Mouse (Mus musculus): ENCODE measurements around the gene Tnfrsf1a. TPM values are rescaled to one million over a fixed set of nuclear protein-coding genes. Genes with fewer than 3 reads are reported as not detected.

Tnfrsf1a gene
- polyA plus RNA-seq, 1 experiment from 2014 or later, result 12.8 TPM

GRCm38 (mm10) chr6:125377582-125378451 is 28.7 kb downstream of the Tnfrsf1a start:
- no peak for ATAC-seq
- Histone ChIP-seq H3K36me3 (ENCODE audit: poor library complexity, severe bottlenecking) (no peaks in the 10 kb centered on the region), H3K27ac (no peak overlapping the region), H3K27me3 (peaks cover 59% of the 10 kb centered on the region), H3K9ac (no peak overlapping the region), H3K9me3 (replicated peaks) (no peaks in the 10 kb centered on the region), H3K4me3 (no peak overlapping the region), H3K4me1 (peaks cover 16% of the 10 kb centered on the region), H3K4me2 (no peak overlapping the region)
- 37% methylated on average over 16 of the region's 16 CpGs for WGBS

- no peak overlapping the region for H3K9ac ChIP-seq
- ATAC-seq, result no peak
- H3K36me3 ChIP-seq (ENCODE audit: poor library complexity, severe bottlenecking), result no peaks in the 10 kb centered on the region
- no peak overlapping the region for H3K4me3 ChIP-seq
- peaks cover 63% of the 10 kb centered on the region for H3K27me3 ChIP-seq
- H3K4me1 ChIP-seq, result peaks cover 16% of the 10 kb centered on the region
- H3K27ac ChIP-seq, result no peak overlapping the region
- WGBS, result 11% methylated on average over 6 of the region's 6 CpGs
- no peaks in the 10 kb centered on the region for H3K9me3 ChIP-seq (replicated peaks)
- no peak overlapping the region for H3K4me2 ChIP-seq
These were observed 29.5 kb downstream of the Tnfrsf1a start for GRCm38 (mm10) chr6:125378621-125379020.

GRCm38 (mm10) chr6:125379781-125380180 is 30.6 kb downstream of the Tnfrsf1a start:
- Histone ChIP-seq H3K36me3 (ENCODE audit: poor library complexity, severe bottlenecking) (no peaks in the 10 kb centered on the region), H3K9me3 (replicated peaks) (no peaks in the 10 kb centered on the region), H3K9ac (no peak overlapping the region), H3K4me1 (peaks cover 16% of the 10 kb centered on the region), H3K27ac (no peak overlapping the region), H3K27me3 (peaks cover 63% of the 10 kb centered on the region), H3K4me3 (peak overlapping the region; percentile 27; the same call in 1 of the 2 replicates), H3K4me2 (peak overlapping the region; percentile 58)
- no peak for ATAC-seq
- WGBS, result 2% methylated on average over 9 of the region's 9 CpGs

- Histone ChIP-seq H3K27me3 (peaks cover 63% of the 10 kb centered on the region), H3K4me1 (peaks cover 16% of the 10 kb centered on the region), H3K9ac (peak within 1 kb of the TSS; percentile 43; the same call in 1 of the 2 replicates), H3K36me3 (ENCODE audit: poor library complexity, severe bottlenecking) (no peaks in the 10 kb centered on the region), H3K4me2 (peak within 1 kb of the TSS; percentile 58), H3K4me3 (peak within 1 kb of the TSS; percentile 27), H3K9me3 (replicated peaks) (no peaks in the 10 kb centered on the region), H3K27ac (no peak within 1 kb of the TSS)
- ATAC-seq, result no peak
- 12% methylated on average over 30 of the region's 40 CpGs for WGBS
These were observed 31.5 kb downstream of the Tnfrsf1a start, which contains the start of gene Plekhg6 for GRCm38 (mm10) chr6:125380372-125381360. TSS of gene Plekhg6 (minus strand) at chr6:125380793.

GRCm38 (mm10) chr6:125382024-125382423 is 32.9 kb downstream of the Tnfrsf1a start:
- H3K27me3 ChIP-seq, result peaks cover 60% of the 10 kb centered on the region
- ATAC-seq, result no peak
- 82% methylated on average over 2 of the region's 2 CpGs for WGBS

GRCm38 (mm10) chr6:125385066-125385974 is 36.2 kb downstream of the Tnfrsf1a start:
- no peak for ATAC-seq
- no peak overlapping the region for H3K4me3 ChIP-seq
- H3K4me1 ChIP-seq, result peaks cover 3% of the 10 kb centered on the region
- no peak overlapping the region for H3K9ac ChIP-seq
- no peaks in the 10 kb centered on the region for H3K36me3 ChIP-seq (ENCODE audit: poor library complexity, severe bottlenecking)
- no peak overlapping the region for H3K4me2 ChIP-seq
- H3K27ac ChIP-seq, result no peak overlapping the region
- 63% methylated on average over 11 of the region's 11 CpGs for WGBS
- H3K27me3 ChIP-seq, result peaks cover 27% of the 10 kb centered on the region
- H3K9me3 ChIP-seq (replicated peaks), result no peaks in the 10 kb centered on the region

More at GRCm38 (mm10) chr6:125382024-125382423, 32.9 kb downstream of the Tnfrsf1a start:
- peaks cover 16% of the 10 kb centered on the region for H3K4me1 ChIP-seq
- no peak overlapping the region for H3K27ac ChIP-seq
- no peak overlapping the region for H3K4me3 ChIP-seq
- no peak overlapping the region for H3K4me2 ChIP-seq
- H3K36me3 ChIP-seq (ENCODE audit: poor library complexity, severe bottlenecking), result no peaks in the 10 kb centered on the region
- no peak overlapping the region for H3K9ac ChIP-seq
- no peaks in the 10 kb centered on the region for H3K9me3 ChIP-seq (replicated peaks)

- WGBS, result 84% methylated on average over 6 of the region's 6 CpGs
These were observed 36.9 kb downstream of the Tnfrsf1a start for GRCm38 (mm10) chr6:125386080-125386479.

GRCm38 (mm10) chr6:125389853-125390252 is 40.7 kb downstream of the Tnfrsf1a start:
- no peak overlapping the region for H3K4me2 ChIP-seq
- H3K4me1 ChIP-seq, result no peaks in the 10 kb centered on the region
- H3K36me3 ChIP-seq (ENCODE audit: poor library complexity, severe bottlenecking), result no peaks in the 10 kb centered on the region
- 83% methylated on average over 5 of the region's 5 CpGs for WGBS
- H3K9me3 ChIP-seq (replicated peaks), result no peaks in the 10 kb centered on the region
- H3K4me3 ChIP-seq, result no peak overlapping the region
- H3K9ac ChIP-seq, result no peak overlapping the region
- ATAC-seq, result no peak
- H3K27ac ChIP-seq, result no peak overlapping the region
- H3K27me3 ChIP-seq, result no peaks in the 10 kb centered on the region

More at GRCm38 (mm10) chr6:125386080-125386479, 36.9 kb downstream of the Tnfrsf1a start:
- no peaks in the 10 kb centered on the region for H3K4me1 ChIP-seq
- H3K36me3 ChIP-seq (ENCODE audit: poor library complexity, severe bottlenecking), result no peaks in the 10 kb centered on the region
- H3K9me3 ChIP-seq (replicated peaks), result no peaks in the 10 kb centered on the region
- no peak overlapping the region for H3K4me3 ChIP-seq
- no peak overlapping the region for H3K9ac ChIP-seq
- ATAC-seq, result no peak
- H3K27me3 ChIP-seq, result peaks cover 20% of the 10 kb centered on the region
- no peak overlapping the region for H3K27ac ChIP-seq
- H3K4me2 ChIP-seq, result no peak overlapping the region

- WGBS, result 65% methylated on average over 14 of the region's 14 CpGs
These were observed 56.6 kb downstream of the Tnfrsf1a start for GRCm38 (mm10) chr6:125405461-125406382.

GRCm38 (mm10) chr6:125407224-125407623 is 58.1 kb downstream of the Tnfrsf1a start:
- no peaks in the 10 kb centered on the region for H3K36me3 ChIP-seq (ENCODE audit: poor library complexity, severe bottlenecking)
- no peak overlapping the region for H3K27ac ChIP-seq
- no peak overlapping the region for H3K9ac ChIP-seq
- WGBS, result 84% methylated on average over 7 of the region's 7 CpGs
- H3K27me3 ChIP-seq, result no peaks in the 10 kb centered on the region
- no peak for ATAC-seq
- H3K4me3 ChIP-seq, result no peak overlapping the region
- 0 out of 2 replicates have a peak, but pooled peaks cover 3% of the 10 kb centered on the region for H3K9me3 ChIP-seq (replicated peaks)
- H3K4me1 ChIP-seq, result no peaks in the 10 kb centered on the region
- no peak overlapping the region for H3K4me2 ChIP-seq

More at GRCm38 (mm10) chr6:125405461-125406382, 56.6 kb downstream of the Tnfrsf1a start:
- no peak for ATAC-seq
- Histone ChIP-seq H3K27me3 (no peaks in the 10 kb centered on the region), H3K4me2 (no peak overlapping the region), H3K9me3 (replicated peaks) (0 out of 2 replicates have a peak, but pooled peaks cover 3% of the 10 kb centered on the region), H3K36me3 (ENCODE audit: poor library complexity, severe bottlenecking) (no peaks in the 10 kb centered on the region), H3K4me1 (no peaks in the 10 kb centered on the region), H3K4me3 (no peak overlapping the region), H3K27ac (no peak overlapping the region), H3K9ac (no peak overlapping the region)

Measured in forebrain, embryonic 13.5 days (tissue).